Mouse (Mus musculus): ENCODE data around the gene Tex44. TPM values are rescaled to one million over a fixed set of nuclear protein-coding genes. Genes with fewer than 3 reads are reported as not detected.
A peak's percentile ranks its signal among the peaks of the same experiment; 100 is the strongest.

Tex44 gene
- polyA plus RNA-seq (2016; fragmentation: Nextera tagmentation; extraction: Ambion mirVana) = not detected in 2 replicates

- Histone ChIP-seq H3K36me3 (no peaks in the 10 kb centered on the region), H3K4me1 (peaks cover 8% of the 10 kb centered on the region; the same call in 1 of the 2 replicates), H3K27ac (no peak within 1 kb of the TSS), H3K4me2 (replicated peaks) (no peak within 1 kb of the TSS), H3K4me3 (no peak within 1 kb of the TSS), H3K9ac (no peak within 1 kb of the TSS), H3K27me3 (no peaks in the 10 kb centered on the region), H3K9me3 (no peaks in the 10 kb centered on the region)
- no peak for ATAC-seq (ENCODE audit: insufficient number of reproducible peaks, insufficient read depth, low FRiP score, low TSS enrichment)
- 93% methylated on average over 8 of the region's 8 CpGs for WGBS
Observed at GRCm38 (mm10) chr1:86426128-86426527, at the start of gene Tex44, which contains the start of gene Nmur1. TSS of gene Tex44 (plus strand) at chr1:86426329. TSS of gene Nmur1 (minus strand) at chr1:86426228.

DNA sequence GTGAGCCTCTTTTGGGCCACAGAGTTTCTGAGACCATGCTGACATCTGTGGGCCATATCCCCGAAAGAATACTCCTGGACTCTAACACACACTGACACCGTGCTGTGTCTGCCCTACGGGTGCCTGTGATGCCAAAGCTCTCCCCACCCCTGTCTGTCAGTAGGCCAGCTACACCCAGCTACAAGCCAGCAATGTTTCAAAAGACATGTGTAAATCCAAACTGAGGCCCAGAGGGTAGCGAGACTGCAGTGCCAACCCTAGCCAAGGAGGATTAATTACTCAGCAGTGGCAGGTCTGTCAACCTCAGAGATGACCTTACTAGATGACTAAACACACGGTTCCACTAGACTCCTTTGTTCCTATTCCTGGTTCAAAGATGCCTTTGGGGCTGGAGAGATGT lies 49.8 kb upstream of the Tex44 start:
- H3K36me3 ChIP-seq = no peaks in the 10 kb centered on the region
- H3K27me3 ChIP-seq = no peaks in the 10 kb centered on the region
- no peaks in the 10 kb centered on the region for H3K9me3 ChIP-seq
- H3K27ac ChIP-seq = no peak overlapping the region
- ATAC-seq (ENCODE audit: insufficient number of reproducible peaks, insufficient read depth, low FRiP score, low TSS enrichment) = no peak
- H3K4me3 ChIP-seq = no peak overlapping the region
- 0 out of 2 replicates have a peak, but pooled peaks cover 3% of the 10 kb centered on the region for H3K4me1 ChIP-seq
- 81% methylated on average over 5 of the region's 5 CpGs for WGBS
- no peak overlapping the region for H3K4me2 ChIP-seq (replicated peaks)
- no peak overlapping the region for H3K9ac ChIP-seq

DNA sequence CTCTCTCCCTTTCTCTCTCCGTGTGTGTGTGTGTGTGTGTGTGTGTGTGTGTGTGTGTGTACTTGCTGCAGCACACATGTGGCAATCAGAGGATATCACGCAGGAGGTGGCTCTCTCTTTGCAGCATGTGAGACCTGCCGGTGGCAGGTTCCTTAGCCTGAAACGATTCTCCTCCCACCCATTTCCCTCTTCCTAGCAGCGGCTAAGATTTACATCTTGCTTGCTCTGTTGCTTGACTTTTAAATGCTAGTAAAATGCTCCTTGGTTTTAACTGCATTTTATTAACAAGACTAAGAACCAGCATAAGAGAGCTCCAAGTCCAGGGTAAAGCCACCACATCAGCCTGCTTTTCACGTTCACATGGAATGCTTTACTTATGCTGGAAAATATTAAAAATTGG lies 47.5 kb upstream of the Tex44 start:
- no peaks in the 10 kb centered on the region for H3K27me3 ChIP-seq

DNA sequence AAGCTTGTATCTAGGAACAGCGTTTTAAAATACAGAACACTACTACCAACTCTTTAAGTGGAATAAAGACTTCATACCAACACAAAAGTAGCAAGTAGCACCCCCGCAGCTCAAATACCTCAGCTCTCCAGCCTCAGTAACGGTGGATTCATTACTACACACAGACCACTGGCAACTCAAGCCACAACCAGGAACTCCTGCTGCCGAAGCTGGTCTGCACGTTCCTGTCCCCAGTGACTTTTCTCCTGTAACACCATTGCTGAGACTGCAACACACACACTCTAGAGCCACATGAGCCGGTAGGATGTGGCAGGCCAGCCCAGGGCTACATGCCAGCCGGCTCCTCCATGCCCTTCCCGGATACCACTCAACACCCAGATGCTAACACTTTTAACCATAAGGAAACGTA lies 47.0 kb upstream of the Tex44 start:
- no peak overlapping the region for H3K4me3 ChIP-seq
- no peaks in the 10 kb centered on the region for H3K9me3 ChIP-seq
- no peak overlapping the region for H3K27ac ChIP-seq
- 69% methylated on average over 9 of the region's 9 CpGs for WGBS
- no peak overlapping the region for H3K4me2 ChIP-seq (replicated peaks)
- 0 out of 2 replicates have a peak, but pooled peaks cover 3% of the 10 kb centered on the region for H3K4me1 ChIP-seq
- no peak for ATAC-seq (ENCODE audit: insufficient number of reproducible peaks, insufficient read depth, low FRiP score, low TSS enrichment)
- H3K27me3 ChIP-seq = no peaks in the 10 kb centered on the region
- no peaks in the 10 kb centered on the region for H3K36me3 ChIP-seq
- 0 out of 2 replicates have a peak overlapping the region, but pooled peaks have one; percentile 3 for H3K9ac ChIP-seq

More for the DNA sequence above, 47.5 kb upstream of the Tex44 start:
- Histone ChIP-seq H3K27ac (no peak overlapping the region), H3K4me1 (0 out of 2 replicates have a peak, but pooled peaks cover 3% of the 10 kb centered on the region), H3K4me2 (replicated peaks) (no peak overlapping the region), H3K4me3 (no peak overlapping the region), H3K36me3 (no peaks in the 10 kb centered on the region), H3K9me3 (no peaks in the 10 kb centered on the region), H3K9ac (no peak overlapping the region)
- WGBS = 60% methylated on average over 6 of the region's 6 CpGs
- ATAC-seq (ENCODE audit: insufficient number of reproducible peaks, insufficient read depth, low FRiP score, low TSS enrichment) = no peak

GRCm38 (mm10) chr1:86381027-86381426 lies 45.1 kb upstream of the Tex44 start:
- no peaks in the 10 kb centered on the region for H3K36me3 ChIP-seq
- 0 out of 2 replicates have a peak, but pooled peaks cover 3% of the 10 kb centered on the region for H3K4me1 ChIP-seq
- no peak overlapping the region for H3K27ac ChIP-seq
- no peak overlapping the region for H3K9ac ChIP-seq
- 36% methylated on average over 13 of the region's 13 CpGs for WGBS
- H3K27me3 ChIP-seq = no peaks in the 10 kb centered on the region
- H3K4me2 ChIP-seq (replicated peaks) = no peak overlapping the region
- ATAC-seq (ENCODE audit: insufficient number of reproducible peaks, insufficient read depth, low FRiP score, low TSS enrichment) = no peak
- no peaks in the 10 kb centered on the region for H3K9me3 ChIP-seq
- H3K4me3 ChIP-seq = no peak overlapping the region

- Histone ChIP-seq H3K9me3 (no peaks in the 10 kb centered on the region), H3K4me1 (no peaks in the 10 kb centered on the region; the same call in 1 of the 2 replicates), H3K9ac (no peak overlapping the region), H3K4me3 (no peak overlapping the region), H3K27ac (no peak overlapping the region), H3K36me3 (no peaks in the 10 kb centered on the region), H3K4me2 (replicated peaks) (no peak overlapping the region), H3K27me3 (no peaks in the 10 kb centered on the region)
- no peak for ATAC-seq (ENCODE audit: insufficient number of reproducible peaks, insufficient read depth, low FRiP score, low TSS enrichment)
- WGBS = 3% methylated on average over 11 of the region's 11 CpGs
Observed at GRCm38 (mm10) chr1:86389230-86389629, 36.9 kb upstream of the Tex44 start.

- WGBS = 64% methylated on average over 2 of the region's 2 CpGs
- H3K9ac ChIP-seq = no peak overlapping the region
Observed at GRCm38 (mm10) chr1:86391425-86391824, 34.7 kb upstream of the Tex44 start.

DNA sequence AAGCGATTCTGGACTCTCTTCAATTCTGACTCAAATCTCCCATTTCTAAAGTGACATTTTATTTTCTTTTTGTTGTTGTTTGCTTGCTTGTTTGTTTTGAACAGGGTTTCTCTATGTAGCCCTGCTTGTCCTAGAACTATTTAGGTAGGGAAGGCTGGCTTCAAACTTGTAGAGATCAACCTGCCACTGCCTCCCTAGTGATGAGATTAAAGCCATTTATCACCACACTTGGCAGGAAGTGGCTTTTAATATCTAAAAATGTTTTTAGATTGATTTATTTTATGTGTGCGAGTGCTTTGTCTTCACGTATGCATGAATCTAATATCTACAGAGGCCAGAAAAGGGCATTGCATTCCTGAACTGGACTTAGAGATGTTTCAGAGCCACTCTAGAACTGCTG lies 32.9 kb upstream of the Tex44 start:
- 90% methylated on average over 3 of the region's 3 CpGs for WGBS
- Histone ChIP-seq H3K27me3 (no peaks in the 10 kb centered on the region), H3K9ac (no peak overlapping the region), H3K36me3 (no peaks in the 10 kb centered on the region), H3K27ac (no peak overlapping the region), H3K4me1 (no peaks in the 10 kb centered on the region; the same call in 1 of the 2 replicates), H3K9me3 (no peaks in the 10 kb centered on the region), H3K4me3 (no peak overlapping the region), H3K4me2 (replicated peaks) (no peak overlapping the region)
- no peak for ATAC-seq (ENCODE audit: insufficient number of reproducible peaks, insufficient read depth, low FRiP score, low TSS enrichment)

More at GRCm38 (mm10) chr1:86391425-86391824, 34.7 kb upstream of the Tex44 start:
- Histone ChIP-seq H3K36me3 (no peaks in the 10 kb centered on the region), H3K9me3 (no peaks in the 10 kb centered on the region), H3K27ac (no peak overlapping the region), H3K4me3 (no peak overlapping the region), H3K4me1 (no peaks in the 10 kb centered on the region; the same call in 1 of the 2 replicates), H3K27me3 (no peaks in the 10 kb centered on the region), H3K4me2 (replicated peaks) (no peak overlapping the region)
- ATAC-seq (ENCODE audit: insufficient number of reproducible peaks, insufficient read depth, low FRiP score, low TSS enrichment) = no peak

DNA sequence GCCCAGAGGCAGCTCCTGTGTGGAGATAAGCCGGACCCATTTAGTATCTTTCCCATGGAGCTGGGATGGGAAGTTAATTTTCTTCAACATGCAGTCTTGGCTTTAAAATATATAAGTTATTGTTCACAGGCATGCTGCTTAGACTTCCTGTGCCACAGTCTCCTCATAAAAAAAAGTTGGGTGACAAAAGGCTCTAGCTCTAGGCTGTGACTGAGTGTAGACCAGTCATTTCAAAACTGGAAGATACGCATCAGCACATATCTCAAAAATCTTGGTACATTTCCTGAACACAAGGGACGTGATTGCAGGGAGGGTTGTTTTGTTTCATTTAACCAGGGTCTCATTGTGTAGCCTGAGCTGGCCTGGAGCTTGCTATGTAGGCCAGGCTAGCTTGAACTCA lies 31.9 kb upstream of the Tex44 start:
- H3K9me3 ChIP-seq = no peaks in the 10 kb centered on the region
- no peaks in the 10 kb centered on the region; the same call in 1 of the 2 replicates for H3K4me1 ChIP-seq
- no peak overlapping the region for H3K27ac ChIP-seq
- H3K27me3 ChIP-seq = no peaks in the 10 kb centered on the region
- 89% methylated on average over 3 of the region's 3 CpGs for WGBS
- no peaks in the 10 kb centered on the region for H3K36me3 ChIP-seq
- H3K9ac ChIP-seq = no peak overlapping the region
- H3K4me2 ChIP-seq (replicated peaks) = no peak overlapping the region
- H3K4me3 ChIP-seq = no peak overlapping the region
- ATAC-seq (ENCODE audit: insufficient number of reproducible peaks, insufficient read depth, low FRiP score, low TSS enrichment) = no peak

DNA sequence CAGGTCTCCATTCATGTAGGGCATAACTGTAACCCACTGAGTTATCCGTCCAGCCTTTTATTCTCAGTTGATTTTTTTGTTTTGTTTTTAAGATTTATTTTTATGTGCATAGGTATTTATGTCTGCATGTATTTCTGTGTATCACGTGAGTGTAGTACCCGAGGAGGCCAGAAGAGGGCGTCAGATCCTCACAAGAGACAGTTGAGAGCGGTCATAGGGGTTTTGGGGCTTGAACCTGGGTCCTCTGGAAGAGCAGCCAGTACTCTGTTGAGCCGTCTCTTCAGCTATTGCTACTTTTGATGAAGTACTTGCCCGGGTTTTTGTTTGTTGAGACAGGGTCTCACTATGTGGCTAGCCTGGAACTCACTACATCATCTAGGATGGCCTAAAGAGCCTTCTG lies 30.2 kb upstream of the Tex44 start:
- ATAC-seq (ENCODE audit: insufficient number of reproducible peaks, insufficient read depth, low FRiP score, low TSS enrichment) = no peak
- H3K4me2 ChIP-seq (replicated peaks) = no peak overlapping the region
- H3K4me1 ChIP-seq = no peaks in the 10 kb centered on the region; the same call in 1 of the 2 replicates
- H3K4me3 ChIP-seq = no peak overlapping the region
- H3K9ac ChIP-seq = no peak overlapping the region
- no peaks in the 10 kb centered on the region for H3K9me3 ChIP-seq
- H3K27me3 ChIP-seq = no peaks in the 10 kb centered on the region
- 78% methylated on average over 7 of the region's 7 CpGs for WGBS
- no peaks in the 10 kb centered on the region for H3K36me3 ChIP-seq
- no peak overlapping the region for H3K27ac ChIP-seq

DNA sequence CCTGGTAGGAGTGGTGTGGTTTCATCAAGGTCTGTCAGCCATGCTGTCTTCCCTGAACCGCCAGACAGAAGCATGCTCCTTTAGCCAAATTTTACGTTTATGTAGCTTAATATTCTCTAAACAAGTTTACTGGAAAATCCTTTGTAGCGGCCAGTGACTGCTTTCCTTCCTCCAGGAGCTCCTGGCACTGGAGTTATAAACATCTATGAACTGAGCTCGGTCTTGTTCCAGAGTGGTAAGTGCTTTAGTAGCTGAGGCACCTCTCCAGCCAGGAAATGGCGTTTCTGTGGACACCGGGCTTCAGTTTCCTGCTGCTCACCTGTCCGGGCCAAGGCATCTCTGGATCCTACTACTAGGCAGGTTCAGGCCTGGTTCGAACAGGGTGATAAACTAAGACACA lies 28.5 kb upstream of the Tex44 start:
- no peaks in the 10 kb centered on the region for H3K36me3 ChIP-seq
- ATAC-seq (ENCODE audit: insufficient number of reproducible peaks, insufficient read depth, low FRiP score, low TSS enrichment) = no peak
- WGBS = 70% methylated on average over 8 of the region's 8 CpGs
- no peak overlapping the region for H3K4me3 ChIP-seq
- no peak overlapping the region for H3K9ac ChIP-seq
- H3K4me2 ChIP-seq (replicated peaks) = no peak overlapping the region
- H3K27ac ChIP-seq = no peak overlapping the region; the same call in 1 of the 2 replicates
- no peaks in the 10 kb centered on the region for H3K9me3 ChIP-seq
- no peaks in the 10 kb centered on the region; the same call in 1 of the 2 replicates for H3K4me1 ChIP-seq
- no peaks in the 10 kb centered on the region for H3K27me3 ChIP-seq

GRCm38 (mm10) chr1:86398222-86398621 lies 27.9 kb upstream of the Tex44 start:
- H3K36me3 ChIP-seq = no peaks in the 10 kb centered on the region
- H3K27me3 ChIP-seq = no peaks in the 10 kb centered on the region
- H3K4me2 ChIP-seq (replicated peaks) = no peak overlapping the region
- H3K9me3 ChIP-seq = no peaks in the 10 kb centered on the region
- WGBS = 30% methylated on average over 7 of the region's 7 CpGs
- H3K9ac ChIP-seq = no peak overlapping the region
- H3K4me3 ChIP-seq = no peak overlapping the region
- no peaks in the 10 kb centered on the region; the same call in 1 of the 2 replicates for H3K4me1 ChIP-seq
- ATAC-seq (ENCODE audit: insufficient number of reproducible peaks, insufficient read depth, low FRiP score, low TSS enrichment) = no peak; the same call in 1 of the 2 replicates
- H3K27ac ChIP-seq = no peak overlapping the region

Measured in embryonic facial prominence, embryonic 12.5 days (tissue).